Mouse (Mus musculus): Measurements from ENCODE around the gene Scn8a.

Gene Scn8a

DNA sequence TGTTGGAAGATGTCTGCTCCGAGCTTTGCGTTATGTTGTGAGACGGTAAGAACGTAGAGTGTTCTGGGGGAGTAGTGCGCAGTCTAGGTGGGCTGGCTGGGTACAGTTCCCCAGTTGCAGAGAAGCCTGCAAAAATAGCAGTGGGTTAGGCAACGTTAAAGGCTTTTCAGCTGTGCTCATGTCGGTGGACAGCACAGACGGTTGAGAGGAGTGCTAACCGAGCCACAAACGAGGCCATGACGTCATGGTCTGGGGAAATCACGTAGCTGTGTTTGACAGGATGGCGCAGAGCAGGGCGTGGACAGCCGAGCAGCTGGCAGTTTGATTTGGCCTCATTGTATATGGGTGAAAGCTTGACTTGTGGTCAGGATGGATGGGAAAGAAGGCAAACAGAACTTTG is 9.4 kb downstream of the Scn8a start:
- no peak for DNase-seq (ENCODE audit: low spot score in 2 of 2)

DNA sequence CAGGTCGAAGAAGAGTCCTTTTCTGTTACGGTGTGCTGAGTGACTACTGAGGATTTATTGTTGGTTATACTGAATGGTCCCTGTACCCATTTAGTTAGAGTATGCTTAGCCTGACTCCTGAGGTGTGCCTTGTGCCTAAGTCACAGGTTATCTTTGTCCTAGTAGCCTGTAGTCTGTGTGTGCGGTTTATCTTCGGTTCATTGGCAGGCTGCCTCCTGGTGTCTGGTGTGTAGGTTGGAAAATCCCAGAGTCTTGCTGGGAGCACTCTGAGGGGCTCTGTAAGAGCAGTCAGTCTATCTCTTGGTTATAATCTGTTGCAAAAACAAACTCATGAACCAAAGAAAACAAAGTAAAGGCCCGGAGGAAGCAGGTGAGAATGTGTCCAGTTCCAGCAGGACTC is 11.7 kb downstream of the Scn8a start:
- no peak for DNase-seq (ENCODE audit: low spot score in 2 of 2)

DNA sequence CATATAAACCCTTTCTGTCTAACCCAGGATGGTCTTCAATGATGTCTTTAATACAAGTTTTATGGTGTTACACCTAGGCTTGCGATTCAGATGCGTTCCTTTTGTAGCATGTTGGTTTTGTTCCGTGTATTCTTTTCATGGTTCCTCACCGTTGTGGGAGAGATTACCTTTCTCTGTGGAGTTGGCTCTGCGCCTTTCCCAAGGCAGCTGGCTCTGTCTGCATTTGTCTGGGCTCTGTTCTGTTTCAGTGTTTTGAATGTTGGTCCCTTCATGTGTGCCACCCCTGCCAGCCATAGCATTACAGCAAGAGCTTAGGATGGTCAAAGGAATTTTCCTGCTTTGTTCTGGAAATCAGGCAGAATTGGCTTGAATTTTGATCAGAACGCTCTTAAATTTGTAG is 14.8 kb downstream of the Scn8a start:
- DNase-seq (ENCODE audit: low spot score in 2 of 2) = no peak

DNA sequence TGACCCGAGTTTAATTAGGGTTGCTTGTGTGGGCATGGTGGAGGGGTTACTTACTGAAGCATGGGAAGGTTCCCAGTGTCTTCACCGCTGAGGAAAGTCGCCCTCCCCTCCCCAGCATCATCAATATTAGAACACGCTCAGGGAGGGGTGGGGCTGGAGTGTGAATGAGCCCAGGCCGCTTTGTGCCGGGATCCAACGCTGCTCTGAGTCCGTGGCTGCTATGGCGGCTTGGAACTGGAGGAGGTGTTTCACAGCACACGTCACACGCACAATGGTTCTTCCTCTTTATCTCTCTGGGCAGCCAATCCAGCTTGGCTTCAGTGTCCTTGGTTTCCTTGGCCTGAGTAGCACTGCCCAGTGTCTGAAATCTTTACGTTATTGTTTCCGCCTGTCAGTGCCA is 22.3 kb downstream of the Scn8a start:
- DNase-seq (ENCODE audit: low spot score in 2 of 2) = no peak

DNA sequence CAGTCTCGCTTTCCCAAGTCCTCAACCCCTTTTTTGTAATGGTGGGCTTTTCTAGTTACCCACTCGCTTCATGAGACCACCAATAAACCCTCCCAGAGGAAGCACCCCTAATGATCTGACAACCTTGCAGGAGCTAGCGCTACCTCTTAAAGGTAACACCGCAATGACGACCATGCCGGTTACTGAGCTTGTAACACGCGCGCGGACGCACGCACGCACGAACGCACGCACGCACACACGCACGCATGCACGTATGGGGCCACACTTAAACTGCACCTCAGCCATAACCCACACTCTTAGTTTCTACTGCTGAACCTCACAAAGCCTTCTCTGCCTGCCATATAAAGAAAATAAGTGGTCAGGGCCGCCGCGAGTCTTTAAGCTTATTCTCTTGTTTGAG is 26.8 kb downstream of the Scn8a start:
- DNase-seq (ENCODE audit: low spot score in 2 of 2) = no peak

DNA sequence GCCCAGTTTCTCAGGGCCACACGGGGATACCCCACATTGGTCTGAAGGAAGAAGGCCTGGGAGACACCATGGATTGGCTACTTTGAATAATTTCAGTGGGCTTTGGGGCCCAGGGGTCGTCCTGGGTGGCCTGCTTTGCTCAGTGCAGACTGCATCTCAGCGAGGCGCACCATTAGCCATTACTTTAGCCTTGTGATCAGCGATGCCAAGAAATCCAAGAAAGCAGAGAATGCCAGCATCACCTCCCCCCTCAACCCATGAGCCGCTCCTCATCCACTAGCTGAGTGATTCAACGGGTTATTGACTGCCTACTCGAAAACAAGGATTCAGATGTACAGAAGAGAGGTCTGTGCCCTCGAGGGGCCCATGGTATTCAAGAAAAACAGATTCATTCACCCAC is 34.2 kb downstream of the Scn8a start:
- no peak for DNase-seq (ENCODE audit: low spot score in 2 of 2)

DNA sequence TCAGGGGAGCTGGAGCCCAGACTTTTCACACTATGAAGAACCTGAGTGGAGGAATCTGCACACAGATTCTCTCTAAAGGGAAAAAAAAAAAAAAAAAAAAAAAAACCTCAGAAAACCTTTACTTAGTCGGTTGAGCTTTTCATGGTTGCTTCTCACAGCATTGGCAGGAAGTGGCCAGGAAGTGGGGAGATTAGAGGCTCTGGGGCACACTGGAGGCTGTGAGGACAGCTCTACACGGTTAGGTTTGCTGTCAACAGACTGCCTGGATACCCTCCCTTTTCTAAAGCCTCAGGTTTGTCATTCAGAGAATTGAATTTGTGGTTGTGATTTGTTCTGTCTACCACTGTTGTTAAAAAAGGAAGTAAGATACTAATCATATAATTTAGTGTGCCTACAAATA is 35.3 kb downstream of the Scn8a start:
- no peak for DNase-seq (ENCODE audit: low spot score in 2 of 2)

DNA sequence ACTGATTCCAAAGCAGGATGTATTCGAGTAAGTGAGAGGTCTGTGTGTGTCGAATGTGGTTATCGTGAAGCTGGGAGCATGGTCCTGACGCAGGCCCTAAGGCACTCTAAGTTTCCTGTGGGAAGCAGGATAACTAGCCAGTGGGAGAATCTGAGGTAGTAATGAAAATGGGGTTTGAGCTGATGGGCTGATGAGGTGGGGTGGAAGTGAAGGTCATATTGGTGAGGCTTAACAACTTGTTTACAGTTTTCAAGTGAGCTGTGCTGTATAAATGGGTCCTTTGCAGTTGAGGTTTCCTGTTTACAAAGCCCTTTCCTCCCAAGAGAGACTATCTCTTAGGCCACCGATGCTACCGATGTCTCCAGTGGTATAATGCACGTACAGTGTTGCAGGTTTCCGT is 36.1 kb downstream of the Scn8a start:
- no peak for DNase-seq (ENCODE audit: low spot score in 2 of 2)

DNA sequence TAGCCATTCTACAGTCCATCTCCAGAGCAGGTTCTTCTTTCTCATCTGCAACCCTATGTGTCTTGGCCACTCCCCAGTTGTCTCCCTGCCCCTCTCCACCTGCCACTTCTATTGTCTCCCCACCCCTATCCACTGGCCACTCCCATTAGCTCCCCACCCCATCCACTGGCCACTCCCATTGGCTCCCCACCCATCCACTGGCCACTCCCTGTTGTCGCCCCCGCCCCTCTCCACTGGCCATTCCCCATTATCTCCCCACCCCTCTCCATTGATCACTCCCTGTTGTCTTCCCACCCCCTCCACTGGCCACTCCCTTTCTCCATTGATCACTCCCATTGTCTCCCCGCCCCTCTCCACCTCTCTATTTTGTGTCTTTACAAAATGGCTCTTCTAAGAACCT is 39.2 kb downstream of the Scn8a start:
- peak in 1 of 2 experiments; percentile 57 for DNase-seq (ENCODE audit: low spot score in 2 of 2)

DNA sequence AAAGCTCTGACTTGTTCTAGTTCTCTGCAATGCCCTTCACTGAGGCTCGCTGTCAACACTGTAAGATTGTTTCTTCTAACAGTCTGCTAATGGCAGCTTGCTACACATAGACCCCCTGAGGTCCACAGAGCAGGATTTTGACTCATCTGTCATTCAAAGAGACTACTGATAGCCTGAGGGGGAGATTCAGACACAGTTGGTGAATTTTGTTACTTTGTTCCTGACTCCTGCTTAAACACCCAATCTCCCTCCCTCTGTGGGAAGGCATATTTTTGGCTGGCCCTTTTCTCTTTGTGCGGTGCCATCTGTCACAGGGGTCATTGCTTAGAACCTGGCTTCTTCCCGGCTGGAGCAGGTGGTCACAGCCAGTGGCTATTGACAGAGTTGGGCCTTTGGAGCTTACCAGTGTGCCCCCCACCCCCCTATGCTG is 40.1 kb downstream of the Scn8a start:
- peak in 1 of 2 experiments; percentile 70 for DNase-seq (ENCODE audit: low spot score in 2 of 2)

DNA sequence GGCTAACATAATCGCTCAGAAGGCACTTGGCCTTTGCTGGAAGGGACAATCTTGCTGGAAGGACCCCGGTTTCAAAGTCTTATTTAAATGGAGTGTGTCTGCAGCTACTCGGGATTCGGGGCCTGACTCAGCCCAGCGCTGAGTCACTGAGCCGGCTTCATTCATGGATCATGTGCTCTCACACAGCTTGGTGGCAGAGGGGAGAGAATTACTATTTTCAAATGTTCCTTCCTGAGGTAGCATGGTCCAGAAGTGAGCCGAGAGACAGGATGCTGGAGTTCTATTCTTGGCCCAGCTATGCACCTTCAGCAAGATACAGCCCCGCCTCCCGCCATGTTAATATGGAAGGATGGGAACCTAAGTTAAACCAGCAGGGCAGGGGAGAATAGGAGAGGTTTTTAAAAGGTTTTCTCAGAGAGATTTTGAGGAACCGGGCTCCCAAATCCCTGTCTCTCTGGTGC is 40.8 kb downstream of the Scn8a start:
- DNase-seq (ENCODE audit: low spot score in 2 of 2) = peak in 1 of 2 experiments; percentile 36

DNA sequence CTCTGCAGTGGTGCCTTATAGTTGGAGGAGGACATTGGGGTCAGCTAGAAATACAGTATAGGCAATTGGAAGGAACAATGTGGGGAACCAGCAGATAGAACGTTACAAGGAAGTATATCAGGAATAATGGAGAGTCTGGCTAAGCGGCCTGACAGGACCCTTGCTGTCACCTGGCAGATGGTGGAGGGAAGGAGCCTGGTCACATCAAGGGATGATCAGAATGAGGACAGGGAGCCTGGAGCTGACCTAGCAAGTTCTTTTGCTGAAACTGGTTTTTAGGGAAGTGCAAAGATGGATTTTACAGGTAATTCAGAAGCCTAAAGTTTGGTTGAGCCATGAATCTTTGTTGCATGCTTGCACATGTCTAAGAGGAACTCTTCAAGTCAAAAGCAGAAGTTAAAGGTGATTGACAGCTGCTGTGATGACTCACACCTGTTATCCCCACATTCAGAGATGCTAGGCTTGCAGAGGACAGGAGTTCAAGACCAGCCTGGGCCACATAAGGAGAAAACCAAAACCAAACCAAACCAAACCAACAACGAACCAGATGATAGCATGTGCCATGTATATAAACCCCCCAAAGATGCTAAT is 43.1 kb downstream of the Scn8a start:
- no peak for DNase-seq (ENCODE audit: low spot score in 2 of 2)

DNA sequence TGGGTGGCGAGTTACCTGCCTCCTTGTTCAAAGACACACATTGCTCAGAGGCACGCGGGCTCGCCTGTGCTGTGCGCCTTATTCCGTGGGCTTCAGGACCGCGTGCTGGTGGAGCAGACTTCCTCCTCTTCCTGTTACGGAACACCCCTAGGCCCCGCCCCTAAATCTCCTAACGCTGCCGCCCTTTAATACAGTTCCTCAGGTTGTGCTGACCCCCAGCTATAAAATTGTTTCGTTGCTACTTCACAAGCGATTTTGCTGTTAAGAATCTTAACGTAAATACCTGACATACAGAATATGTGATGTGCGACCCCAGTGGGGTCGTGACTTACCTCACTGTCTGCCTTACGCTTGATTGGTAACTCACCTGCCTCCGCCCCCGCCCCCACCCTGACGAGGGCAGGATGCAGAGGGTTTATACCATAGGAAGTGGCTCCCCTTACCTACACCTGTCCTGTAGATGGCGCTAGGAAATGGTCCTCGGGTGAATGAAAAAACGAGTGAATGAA is 45.1 kb downstream of the Scn8a start:
- DNase-seq (ENCODE audit: low spot score in 2 of 2) = no peak

DNA sequence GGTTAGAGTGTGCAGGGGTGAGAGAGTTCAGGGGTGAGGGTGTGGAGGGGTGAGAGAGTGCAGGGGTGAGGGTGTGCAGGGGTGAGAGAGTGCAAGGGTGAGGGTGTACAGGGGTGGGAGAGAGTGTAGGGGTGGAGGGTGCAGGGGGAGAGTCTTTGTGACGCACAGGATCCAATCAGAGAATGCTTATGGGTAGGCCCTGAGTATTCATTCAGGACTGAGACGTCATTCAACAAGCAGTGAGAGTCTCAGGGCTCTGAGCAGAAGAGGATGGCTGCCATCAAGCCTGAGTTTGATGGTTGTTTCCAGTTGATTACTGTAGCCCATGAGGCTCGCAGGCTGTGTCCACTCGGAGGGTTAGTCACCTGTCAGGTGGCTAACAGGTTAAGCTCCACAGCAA is 48.4 kb downstream of the Scn8a start:
- no peak for DNase-seq (ENCODE audit: low spot score in 2 of 2)

DNA sequence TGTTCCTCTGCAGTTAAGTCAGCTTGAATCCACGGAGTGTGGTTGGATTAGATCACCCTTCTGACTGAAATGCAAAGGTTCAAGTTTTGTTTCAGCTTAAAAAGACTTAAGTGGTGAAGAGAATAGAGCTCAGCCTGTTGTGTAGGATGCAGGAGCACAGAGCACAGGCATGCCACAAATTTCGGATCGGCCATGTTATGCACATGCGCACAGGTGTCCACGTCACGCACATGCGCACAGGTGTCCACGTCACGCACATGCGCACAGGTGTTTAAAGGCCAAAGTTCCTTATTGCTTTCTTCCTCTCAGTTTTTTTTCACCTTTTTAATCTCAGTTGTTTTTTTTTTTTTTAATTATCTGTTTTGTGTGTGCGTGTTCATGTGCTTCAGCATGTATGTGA is 52.6 kb downstream of the Scn8a start:
- no peak for DNase-seq (ENCODE audit: low spot score in 2 of 2)

DNA sequence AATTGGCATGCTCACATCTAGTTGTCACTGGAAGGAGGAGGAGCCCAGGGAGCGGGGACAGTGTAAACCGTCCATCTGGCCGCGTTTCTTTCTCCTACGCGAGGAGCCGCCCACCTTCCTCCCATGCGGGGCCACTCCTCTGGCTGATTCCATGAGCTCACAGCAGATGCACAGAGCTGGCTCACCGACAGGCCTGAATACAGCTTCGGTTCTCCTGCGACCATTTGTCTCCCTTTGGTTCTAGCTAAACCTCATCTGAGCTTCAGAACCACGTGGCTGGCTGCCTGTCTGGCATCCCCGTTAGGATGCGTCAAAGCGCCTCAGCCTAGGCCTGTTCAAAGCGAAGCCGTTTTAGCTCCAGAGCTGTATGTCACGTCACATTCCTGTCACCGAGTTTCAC is 53.8 kb downstream of the Scn8a start:
- peak in 1 of 2 experiments; percentile 64 for DNase-seq (ENCODE audit: low spot score in 2 of 2)

DNA sequence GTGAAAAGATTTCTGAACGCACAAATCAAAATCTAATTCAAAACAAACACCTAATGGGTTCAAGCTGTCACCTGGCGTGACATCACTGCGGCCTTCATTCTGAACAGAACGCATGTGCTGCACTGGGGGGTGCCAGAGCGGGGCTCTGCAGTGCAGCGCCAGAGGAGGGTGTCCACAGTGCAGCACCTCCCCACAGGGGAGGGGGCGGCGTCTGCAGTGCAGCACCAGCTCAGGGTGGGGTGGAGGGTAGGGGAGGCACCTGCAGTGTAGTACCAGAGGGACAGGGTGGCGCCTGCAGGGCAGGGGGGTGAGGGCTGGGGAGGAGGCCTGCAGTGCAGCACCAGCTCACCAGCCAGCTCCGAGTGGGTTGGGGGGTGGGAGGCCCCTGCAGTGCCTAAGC is 55.3 kb downstream of the Scn8a start:
- DNase-seq (ENCODE audit: low spot score in 2 of 2) = no peak

DNA sequence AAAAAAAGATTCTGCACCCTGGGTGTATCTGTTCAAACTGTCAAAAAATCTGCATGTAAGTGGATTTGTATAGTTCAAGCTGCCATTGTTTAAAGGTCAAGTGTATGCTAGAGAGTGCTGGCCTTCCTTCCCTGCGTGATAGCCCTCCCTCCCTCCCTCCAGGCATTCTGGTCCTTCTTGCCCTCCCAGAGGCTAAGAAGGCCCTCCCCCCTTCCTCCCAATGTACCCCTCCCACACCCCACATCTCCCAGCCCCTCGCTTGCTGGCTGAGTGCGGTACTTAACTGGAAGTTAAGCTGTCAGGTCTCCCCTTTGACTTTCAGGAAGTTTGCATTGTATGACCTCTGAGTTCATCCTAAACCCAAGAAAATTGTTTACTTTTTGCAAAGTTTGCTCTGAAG is 60.8 kb downstream of the Scn8a start:
- DNase-seq (ENCODE audit: low spot score in 2 of 2) = no peak

DNA sequence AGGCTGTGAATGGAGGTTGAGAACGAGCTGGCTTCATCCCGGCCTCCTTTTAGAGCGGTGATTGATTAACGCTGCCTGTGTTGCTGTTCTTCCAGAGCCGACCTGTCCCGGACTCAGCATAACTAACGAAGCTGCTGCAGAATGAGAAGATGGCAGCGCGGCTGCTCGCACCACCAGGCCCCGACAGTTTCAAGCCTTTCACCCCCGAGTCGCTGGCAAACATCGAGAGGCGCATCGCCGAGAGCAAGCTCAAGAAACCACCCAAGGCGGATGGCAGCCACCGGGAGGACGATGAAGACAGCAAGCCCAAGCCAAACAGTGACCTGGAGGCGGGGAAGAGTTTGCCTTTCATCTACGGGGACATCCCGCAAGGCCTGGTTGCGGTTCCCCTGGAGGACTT is 66.5 kb downstream of the Scn8a start:
- no peak for DNase-seq (ENCODE audit: low spot score in 2 of 2)

DNA sequence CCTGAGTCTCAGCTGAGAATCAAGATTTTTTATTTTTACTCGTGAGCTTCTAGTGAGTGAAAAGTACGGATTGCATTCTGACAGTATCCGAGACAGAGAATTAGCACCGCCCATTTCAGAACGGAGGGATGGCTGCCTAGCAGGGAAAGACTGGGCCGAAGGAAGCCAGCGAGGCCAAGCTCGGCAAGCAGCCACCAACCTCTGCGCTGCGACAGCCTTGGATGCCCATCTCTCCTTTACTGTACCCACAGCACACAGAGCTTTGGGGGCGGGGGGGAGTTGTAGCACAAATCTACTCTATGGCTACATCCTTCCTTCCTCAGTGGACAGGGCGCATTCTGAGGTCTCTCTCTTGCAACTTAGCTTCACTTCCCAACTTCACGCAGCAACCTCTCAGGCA is 78.7 kb downstream of the Scn8a start:
- no peak for DNase-seq (ENCODE audit: low spot score in 2 of 2)

DNA sequence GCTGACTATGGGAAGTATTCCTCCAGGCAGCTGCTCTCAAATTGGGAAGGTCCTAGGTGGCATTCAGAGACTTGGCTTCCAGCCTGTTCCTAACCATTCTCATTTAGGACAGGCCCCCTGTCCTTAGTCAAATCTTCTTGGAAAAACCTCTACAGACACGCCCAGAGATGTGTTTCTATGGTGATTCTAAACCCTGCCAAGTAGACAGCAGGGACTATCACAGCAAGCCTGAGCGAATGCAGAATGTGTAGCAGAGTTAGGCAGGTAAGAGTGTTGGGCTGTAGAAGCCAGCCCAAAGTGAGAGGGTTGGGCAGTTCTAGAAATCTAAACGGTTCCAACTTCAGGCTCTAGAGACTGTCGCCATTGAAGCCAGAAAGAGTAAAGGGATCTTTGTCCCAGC is 79.5 kb downstream of the Scn8a start:
- no peak for DNase-seq (ENCODE audit: low spot score in 2 of 2)

DNA sequence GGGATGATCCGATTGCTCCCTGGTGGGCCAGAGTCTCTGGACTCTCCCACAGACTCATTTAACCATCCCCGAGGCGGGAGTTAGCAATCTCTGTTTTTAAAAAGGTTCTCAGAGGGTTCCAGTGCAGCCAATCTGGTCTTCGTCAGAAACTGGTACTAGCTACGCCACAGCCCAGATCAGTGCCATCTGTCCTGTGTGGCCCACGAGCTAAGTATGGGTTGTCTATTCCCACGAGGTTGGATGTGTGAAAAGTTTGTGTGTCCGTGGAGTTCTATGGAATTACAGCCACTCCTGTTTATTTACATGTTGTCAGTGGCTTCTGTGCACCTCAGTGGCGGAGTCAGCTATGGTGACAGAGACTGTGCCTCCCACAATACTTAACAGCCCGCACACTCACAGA is 81.8 kb downstream of the Scn8a start:
- DNase-seq (ENCODE audit: low spot score in 2 of 2) = no peak

DNA sequence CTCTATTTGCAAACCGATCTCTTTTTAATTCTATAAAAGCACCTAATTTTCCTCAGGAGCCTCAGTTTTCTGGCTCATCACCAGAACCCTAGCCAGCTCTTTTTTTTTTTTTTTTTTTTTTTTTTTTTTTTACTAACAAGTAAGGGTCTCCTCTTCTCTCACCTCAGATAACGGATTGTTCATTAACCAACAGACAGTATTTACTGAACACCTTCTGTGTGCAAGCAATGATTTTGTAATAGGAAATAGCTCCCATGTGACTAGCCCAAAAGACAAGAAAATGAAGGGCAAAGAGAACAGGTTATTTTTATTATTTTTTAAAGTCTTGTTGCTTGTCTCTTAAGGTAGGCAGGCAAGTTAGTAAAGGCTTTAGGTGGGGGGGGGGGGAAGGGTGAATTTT is 82.6 kb downstream of the Scn8a start:
- DNase-seq (ENCODE audit: low spot score in 2 of 2) = no peak

DNA sequence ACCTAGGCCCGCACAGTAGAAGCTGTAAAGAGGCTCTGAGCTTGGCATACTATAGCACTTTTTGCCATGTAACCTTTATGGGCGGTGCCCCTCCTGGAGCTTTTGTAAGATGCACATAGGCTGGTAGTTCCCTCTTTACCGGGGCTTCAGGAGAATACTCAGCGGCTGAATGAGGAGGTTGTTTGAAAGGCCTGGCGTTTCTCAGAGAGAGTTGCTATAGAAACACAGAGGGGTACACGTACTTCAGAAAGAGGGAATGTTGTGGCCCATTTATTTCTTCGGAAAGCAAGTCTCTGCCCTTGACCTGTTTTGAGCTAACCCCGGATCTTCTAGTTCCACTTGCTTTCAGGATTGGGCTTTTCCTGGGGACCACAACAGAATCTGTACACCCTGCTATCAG is 83.2 kb downstream of the Scn8a start:
- DNase-seq (ENCODE audit: low spot score in 2 of 2) = no peak

Measured in cerebellum, postnatal 4 days (tissue).